Mouse (Mus musculus): Measurements from ENCODE around the gene Gm27027. TPM values are rescaled to one million over a fixed set of nuclear protein-coding genes. Genes with fewer than 3 reads are reported as not detected.

Gm27027 gene
- total and polyA plus RNA-seq, 2 experiments, result not detected

DNA sequence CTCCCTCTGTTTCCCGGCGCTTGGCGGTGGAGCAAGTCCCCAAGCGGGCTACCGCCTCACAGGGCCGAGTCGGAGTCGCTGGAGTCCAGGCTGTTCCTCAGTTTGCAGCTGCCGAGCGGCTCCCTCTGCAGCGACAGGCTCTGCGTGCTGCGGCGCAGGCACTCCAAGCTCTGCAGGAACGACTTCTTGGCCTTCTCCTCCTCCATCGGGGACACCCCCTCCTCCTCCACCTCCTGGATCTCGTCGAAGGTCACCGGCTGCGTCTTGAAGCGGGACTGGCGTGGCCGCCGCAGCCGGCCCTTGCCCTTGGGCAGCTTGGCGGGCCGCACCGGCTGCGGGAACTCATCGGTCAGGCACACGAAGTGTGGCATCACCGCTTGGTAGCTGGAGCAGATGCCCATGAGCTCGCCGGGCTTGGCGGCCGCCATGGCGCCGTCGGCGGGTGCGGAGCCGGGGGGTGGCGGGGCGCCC is 39.8 kb downstream of the Gm27027 start:
- H3K27ac ChIP-seq (replicated peaks; ENCODE audit: insufficient read depth, low read depth, low read length), result peak overlapping the region; percentile 38; the same call in 1 of the 2 replicates
- peak overlapping the region; percentile 78 for H3K9ac ChIP-seq (ENCODE audit: low read depth, low read length)
- no peaks in the 10 kb centered on the region for H3K36me3 ChIP-seq (ENCODE audit: control insufficient read depth, insufficient read depth, low read length)
- 3% methylated on average over 44 of the region's 44 CpGs for WGBS
- peaks cover 8% of the 10 kb centered on the region; the same call in 1 of the 2 replicates for H3K27me3 ChIP-seq (ENCODE audit: control insufficient read depth, insufficient read depth, low read length)
- TF ChIP-seq CTCF (IDR thresholded peaks at IDR 0.05; ENCODE audit: low read depth, low read length) (no peak), POLR2A (IDR thresholded peaks at IDR 0.05; ENCODE audit: extremely low read depth, insufficient read depth, low read length) (no peak)
- H3K79me2 ChIP-seq (ENCODE audit: control insufficient read depth, insufficient read depth, low read length), result no peaks in the 10 kb centered on the region
- no peaks in the 10 kb centered on the region for H3K4me1 ChIP-seq (ENCODE audit: control insufficient read depth, insufficient read depth, low read length)
- DNase-seq (ENCODE audit: extremely low read depth, low read depth, low spot score), result no peak
- H3K4me3 ChIP-seq (ENCODE audit: insufficient read depth, low read depth, low read length), result peak overlapping the region; percentile 65

- H3K36me3 ChIP-seq (ENCODE audit: control insufficient read depth, insufficient read depth, low read length), result no peaks in the 10 kb centered on the region
- DNase-seq (ENCODE audit: extremely low read depth, low read depth, low spot score), result no peak
- H3K9ac ChIP-seq (ENCODE audit: low read depth, low read length), result peak overlapping the region; percentile 78
- H3K27ac ChIP-seq (replicated peaks; ENCODE audit: insufficient read depth, low read depth, low read length), result no peak overlapping the region
- H3K4me1 ChIP-seq (ENCODE audit: control insufficient read depth, insufficient read depth, low read length), result no peaks in the 10 kb centered on the region
- H3K4me3 ChIP-seq (ENCODE audit: insufficient read depth, low read depth, low read length), result peak overlapping the region; percentile 65
- no peaks in the 10 kb centered on the region for H3K79me2 ChIP-seq (ENCODE audit: control insufficient read depth, insufficient read depth, low read length)
- TF ChIP-seq POLR2A (IDR thresholded peaks at IDR 0.05; ENCODE audit: extremely low read depth, insufficient read depth, low read length) (no peak), CTCF (IDR thresholded peaks at IDR 0.05; ENCODE audit: low read depth, low read length) (no peak)
- H3K27me3 ChIP-seq (ENCODE audit: control insufficient read depth, insufficient read depth, low read length), result peaks cover 8% of the 10 kb centered on the region; the same call in 1 of the 2 replicates
- 2% methylated on average over 31 of the region's 31 CpGs for WGBS
These were observed 40.3 kb downstream of the Gm27027 start for GRCm38 (mm10) chr2:93955886-93956285.

DNA sequence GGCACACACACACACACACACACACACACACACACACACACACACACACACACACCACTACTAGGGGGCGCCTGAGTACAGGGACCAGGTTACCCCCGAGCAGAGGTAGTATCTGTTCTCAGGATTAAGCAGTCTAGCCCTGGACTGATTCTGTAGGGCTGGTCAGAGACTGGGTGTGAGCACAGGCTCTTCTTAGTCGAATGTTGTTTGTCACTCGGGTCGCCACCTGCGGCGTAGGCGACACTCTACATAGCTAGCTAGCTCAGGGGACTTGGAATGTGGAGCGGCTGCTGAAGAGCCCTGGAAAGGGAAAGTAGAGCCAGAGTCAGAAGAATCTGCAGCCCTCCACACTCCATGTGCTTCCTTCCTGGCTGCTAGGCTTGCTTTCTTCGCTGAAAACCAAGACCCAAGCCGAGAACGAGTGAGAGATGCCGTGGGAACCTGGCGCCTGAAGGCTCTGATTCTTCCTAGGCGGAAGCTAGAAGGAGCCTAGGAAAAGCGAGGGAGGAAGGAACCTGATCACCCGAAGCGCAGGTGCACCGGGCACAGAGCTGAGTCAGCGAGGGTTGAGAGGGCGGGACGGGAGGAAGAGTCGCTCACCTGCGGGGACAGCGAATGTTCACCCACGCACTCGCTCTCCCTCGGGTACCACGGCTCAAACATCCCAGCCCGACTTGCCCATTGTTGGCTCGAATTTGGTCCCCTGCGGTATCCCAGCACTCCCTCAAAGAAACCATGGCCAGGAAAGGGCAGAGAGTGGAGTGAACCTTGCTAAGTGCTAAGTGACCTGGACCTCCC is 41.2 kb downstream of the Gm27027 start:
- DNase-seq (ENCODE audit: extremely low read depth, low read depth, low spot score), result no peak
- Histone ChIP-seq H3K4me3 (ENCODE audit: insufficient read depth, low read depth, low read length) (peak overlapping the region; percentile 36), H3K27ac (replicated peaks; ENCODE audit: insufficient read depth, low read depth, low read length) (no peak overlapping the region), H3K9ac (ENCODE audit: low read depth, low read length) (peak overlapping the region; percentile 1; the same call in 1 of the 2 replicates), H3K79me2 (ENCODE audit: control insufficient read depth, insufficient read depth, low read length) (no peaks in the 10 kb centered on the region), H3K4me1 (ENCODE audit: control insufficient read depth, insufficient read depth, low read length) (no peaks in the 10 kb centered on the region), H3K27me3 (ENCODE audit: control insufficient read depth, insufficient read depth, low read length) (peaks cover 8% of the 10 kb centered on the region; the same call in 1 of the 2 replicates), H3K36me3 (ENCODE audit: control insufficient read depth, insufficient read depth, low read length) (no peaks in the 10 kb centered on the region)
- TF ChIP-seq POLR2A (IDR thresholded peaks at IDR 0.05; ENCODE audit: extremely low read depth, insufficient read depth, low read length), result no peak
- TF ChIP-seq CTCF (IDR thresholded peaks at IDR 0.05; ENCODE audit: low read depth, low read length), result no peak
- 3% methylated on average over 32 of the region's 32 CpGs for WGBS

GRCm38 (mm10) chr2:93953726-93954125 is 42.4 kb downstream of the Gm27027 start:
- Histone ChIP-seq H3K4me1 (ENCODE audit: control insufficient read depth, insufficient read depth, low read length) (no peaks in the 10 kb centered on the region), H3K9ac (ENCODE audit: low read depth, low read length) (no peak overlapping the region), H3K27me3 (ENCODE audit: control insufficient read depth, insufficient read depth, low read length) (peaks cover 11% of the 10 kb centered on the region; the same call in 1 of the 2 replicates), H3K79me2 (ENCODE audit: control insufficient read depth, insufficient read depth, low read length) (no peaks in the 10 kb centered on the region), H3K27ac (replicated peaks; ENCODE audit: insufficient read depth, low read depth, low read length) (no peak overlapping the region), H3K36me3 (ENCODE audit: control insufficient read depth, insufficient read depth, low read length) (no peaks in the 10 kb centered on the region), H3K4me3 (ENCODE audit: insufficient read depth, low read depth, low read length) (no peak overlapping the region)
- TF ChIP-seq POLR2A (IDR thresholded peaks at IDR 0.05; ENCODE audit: extremely low read depth, insufficient read depth, low read length) (no peak), CTCF (IDR thresholded peaks at IDR 0.05; ENCODE audit: low read depth, low read length) (no peak)
- 75% methylated on average over 9 of the region's 9 CpGs for WGBS
- no peak for DNase-seq (ENCODE audit: extremely low read depth, low read depth, low spot score)

DNA sequence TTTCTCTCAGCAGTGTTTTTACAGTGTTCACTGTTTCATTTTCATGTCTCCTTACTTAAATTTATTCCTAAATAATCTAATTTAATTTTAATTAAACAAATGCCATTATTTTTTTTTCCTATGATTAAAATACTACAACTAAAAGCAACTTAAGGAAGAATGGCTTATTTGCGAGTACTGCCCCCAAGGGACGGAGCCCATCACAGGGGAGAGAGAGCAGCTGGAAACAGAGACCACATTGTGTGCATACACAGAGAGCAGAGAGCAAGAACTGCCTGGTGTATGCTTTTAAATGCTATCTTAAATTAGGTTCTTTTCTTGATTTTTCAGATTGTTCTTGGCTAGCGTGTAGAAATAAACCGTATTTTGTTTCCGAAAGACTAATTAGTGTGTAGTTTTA is 49.2 kb downstream of the Gm27027 start:
- no peak for DNase-seq (ENCODE audit: extremely low read depth, low read depth, low spot score)
- TF ChIP-seq POLR2A (IDR thresholded peaks at IDR 0.05; ENCODE audit: extremely low read depth, insufficient read depth, low read length) (no peak), CTCF (IDR thresholded peaks at IDR 0.05; ENCODE audit: low read depth, low read length) (no peak)

GRCm38 (mm10) chr2:93944855-93945254 is 51.3 kb downstream of the Gm27027 start:
- no peak for TF ChIP-seq CTCF (IDR thresholded peaks at IDR 0.05; ENCODE audit: low read depth, low read length)
- no peak for TF ChIP-seq POLR2A (IDR thresholded peaks at IDR 0.05; ENCODE audit: extremely low read depth, insufficient read depth, low read length)
- Histone ChIP-seq H3K4me1 (ENCODE audit: control insufficient read depth, insufficient read depth, low read length) (no peaks in the 10 kb centered on the region; the same call in 1 of the 2 replicates), H3K4me3 (ENCODE audit: insufficient read depth, low read depth, low read length) (no peak overlapping the region)

More for the DNA sequence above, 49.2 kb downstream of the Gm27027 start:
- H3K4me1 ChIP-seq (ENCODE audit: control insufficient read depth, insufficient read depth, low read length), result no peaks in the 10 kb centered on the region
- H3K9ac ChIP-seq (ENCODE audit: low read depth, low read length), result no peak overlapping the region
- WGBS, result 72% methylated on average over 5 of the region's 5 CpGs
- H3K36me3 ChIP-seq (ENCODE audit: control insufficient read depth, insufficient read depth, low read length), result no peaks in the 10 kb centered on the region
- peaks cover 13% of the 10 kb centered on the region; the same call in 1 of the 2 replicates for H3K27me3 ChIP-seq (ENCODE audit: control insufficient read depth, insufficient read depth, low read length)
- no peaks in the 10 kb centered on the region for H3K79me2 ChIP-seq (ENCODE audit: control insufficient read depth, insufficient read depth, low read length)
- no peak overlapping the region for H3K4me3 ChIP-seq (ENCODE audit: insufficient read depth, low read depth, low read length)
- no peak overlapping the region for H3K27ac ChIP-seq (replicated peaks; ENCODE audit: insufficient read depth, low read depth, low read length)

More at GRCm38 (mm10) chr2:93944855-93945254, 51.3 kb downstream of the Gm27027 start:
- Histone ChIP-seq H3K9ac (ENCODE audit: low read depth, low read length) (no peak overlapping the region), H3K27ac (replicated peaks; ENCODE audit: insufficient read depth, low read depth, low read length) (no peak overlapping the region), H3K79me2 (ENCODE audit: control insufficient read depth, insufficient read depth, low read length) (no peaks in the 10 kb centered on the region), H3K36me3 (ENCODE audit: control insufficient read depth, insufficient read depth, low read length) (no peaks in the 10 kb centered on the region), H3K27me3 (ENCODE audit: control insufficient read depth, insufficient read depth, low read length) (peaks cover 11% of the 10 kb centered on the region; the same call in 1 of the 2 replicates)
- no peak for DNase-seq (ENCODE audit: extremely low read depth, low read depth, low spot score)
- WGBS, result 93% methylated on average over 4 of the region's 4 CpGs
